Mouse (Mus musculus) embryonic fibroblast, embryonic 13.5 days (primary cell): Measurements from ENCODE around the gene Aven.

Source experiments
- CTCF ChIP-seq: IDR thresholded peaks from 2 replicates; pipeline ENCODE4 v1.5.1; 2011; ENCODE audit warnings: mild to moderate bottlenecking, control low read depth, low read length, moderate library complexity, borderline replicate concordance; ENCODE audit not compliant: insufficient read depth
- POLR2A ChIP-seq: IDR thresholded peaks from 2 replicates; pipeline ENCODE4 v1.6.1; 2011; ENCODE audit warnings: low read depth, mild to moderate bottlenecking, control low read depth, low read length, moderate library complexity

DNA sequence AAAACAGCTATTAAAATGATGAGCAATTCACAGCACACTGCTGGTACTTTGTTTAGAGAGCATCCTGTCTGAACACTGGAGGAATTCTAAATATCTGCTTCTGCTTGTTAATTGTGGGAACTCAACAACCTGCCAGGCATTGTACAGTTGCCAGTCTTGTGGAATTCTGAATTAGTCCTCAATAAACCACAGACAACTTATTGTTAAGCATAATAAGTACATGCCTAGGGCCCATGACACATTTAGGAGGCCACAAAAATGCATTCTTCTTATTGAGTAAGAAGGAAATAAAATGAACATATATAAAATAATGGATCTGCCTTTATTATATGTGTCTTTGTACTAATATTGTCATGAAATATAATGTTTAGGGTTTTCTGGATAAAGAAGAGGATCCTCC, 47.3 kb upstream of the Aven start:
- TF ChIP-seq POLR2A (no peak), CTCF (no peak)
